Mouse (Mus musculus) urinary bladder, postnatal 4 days (tissue): ENCODE measurements around the gene Rasl11b.

ENCODE experiments used
- DNase-seq, 2 experiments: peaks; one replicate each; pipeline ENCODE4 v3.0.0; 2021 to 2022; ENCODE audit warnings: low spot score in 2 of 2

Rasl11b gene

DNA sequence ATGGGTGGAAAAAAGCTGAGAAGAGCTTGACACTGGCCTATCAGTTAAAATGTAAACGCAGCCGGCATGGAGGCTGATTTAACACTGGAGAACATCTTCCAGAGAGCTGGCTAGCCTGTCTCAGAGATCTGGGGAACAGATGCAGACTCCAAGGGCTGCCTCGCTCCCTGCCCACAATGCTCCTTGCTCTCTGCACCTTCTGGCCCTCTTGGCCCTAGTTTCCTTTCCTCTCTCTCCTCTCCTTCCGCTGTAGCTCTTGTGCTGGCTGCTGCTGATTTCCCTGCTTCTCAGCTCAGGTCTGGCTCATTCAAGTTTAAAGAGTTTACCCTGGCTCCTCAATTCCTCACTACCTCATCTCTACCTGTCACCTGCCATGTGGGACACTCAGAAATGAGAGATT, 14.6 kb downstream of the Rasl11b start:
- DNase-seq = no peak

DNA sequence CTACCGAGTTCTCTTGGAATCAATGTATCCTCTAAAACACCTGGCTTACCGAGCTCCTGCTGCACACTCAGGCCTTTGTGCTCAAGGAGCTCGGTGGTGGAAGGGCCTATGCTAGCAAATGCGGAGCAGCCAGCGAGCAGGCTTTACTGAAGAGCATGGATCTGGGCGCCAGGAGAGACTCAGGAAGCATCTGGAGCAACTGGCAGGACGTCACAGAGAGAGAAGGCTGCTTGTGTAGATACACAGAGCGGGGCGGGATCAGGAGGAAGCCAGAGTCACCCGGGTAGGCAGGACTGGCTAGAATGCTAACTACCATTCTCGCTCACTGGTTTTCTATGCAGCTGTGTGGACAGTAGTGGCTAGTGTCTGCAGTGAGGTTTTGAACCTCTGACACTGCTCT, 16.3 kb downstream of the Rasl11b start:
- DNase-seq = no peak

DNA sequence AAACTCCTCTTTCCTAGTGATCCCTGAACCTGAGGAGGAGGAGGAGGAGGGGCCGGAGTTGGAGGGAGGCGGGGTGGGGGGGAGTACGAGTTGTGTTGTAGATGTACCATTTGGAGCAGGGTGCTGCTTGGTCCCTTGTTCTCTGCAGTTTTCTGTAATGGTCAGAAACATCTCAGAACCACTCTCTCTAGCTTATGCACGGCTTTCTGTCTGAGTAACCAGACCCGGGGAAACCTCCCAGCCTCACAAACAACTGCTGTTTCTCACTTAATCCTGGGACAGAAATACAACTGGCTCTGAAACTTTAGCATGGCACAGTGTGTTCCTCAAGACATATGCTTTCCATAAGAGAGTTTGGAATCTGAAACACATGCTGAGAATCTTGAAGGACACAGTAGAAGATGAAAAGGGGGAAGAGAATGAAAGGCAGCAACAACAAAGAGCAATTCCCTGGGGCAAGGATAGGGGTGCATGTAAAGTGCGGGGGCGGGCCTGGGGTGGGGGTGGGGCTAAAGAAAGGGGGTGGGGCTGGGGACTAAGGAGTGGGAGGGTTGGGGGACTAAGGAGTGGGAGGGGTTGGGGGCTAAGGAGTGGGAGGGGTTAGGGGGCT, 19.5 kb downstream of the Rasl11b start:
- no peak for DNase-seq

DNA sequence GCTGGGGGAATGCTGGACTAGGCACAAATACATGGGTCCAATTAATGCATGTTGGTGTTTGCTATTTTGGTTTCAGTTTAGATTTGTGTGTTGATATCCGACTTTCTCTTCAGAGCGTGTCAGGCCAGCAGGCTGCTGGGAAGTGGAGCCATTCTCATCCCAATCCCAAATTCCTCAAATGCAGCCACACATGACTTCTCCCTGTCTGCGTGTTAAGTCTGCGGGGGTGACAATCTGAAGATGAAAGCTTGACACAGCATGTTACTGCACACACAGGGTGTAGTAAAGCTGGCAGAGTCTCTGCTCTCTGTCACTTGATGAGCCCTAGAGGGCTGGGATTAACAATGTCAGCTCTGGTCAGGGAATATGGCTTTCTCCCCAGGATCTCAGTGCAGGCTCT, 20.0 kb downstream of the Rasl11b start:
- no peak for DNase-seq

DNA sequence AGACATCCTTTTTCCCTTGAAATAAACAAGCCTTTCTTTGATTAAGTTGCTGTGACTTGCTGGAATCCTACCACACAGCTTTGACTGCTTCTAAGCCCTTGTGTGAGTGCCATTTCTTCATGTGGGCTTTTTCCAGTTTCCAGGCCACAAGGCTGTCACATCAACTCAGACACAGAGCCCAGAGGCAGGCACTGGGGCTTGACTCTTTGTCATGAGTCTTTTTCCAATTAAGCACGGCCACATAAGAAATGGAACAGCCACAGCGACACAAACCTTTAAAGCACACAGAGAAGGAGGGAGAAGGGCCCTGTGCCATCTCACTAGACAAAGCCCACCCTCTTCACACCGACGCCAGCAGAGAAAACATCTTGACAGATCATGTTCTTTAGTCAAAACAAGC, 23.4 kb downstream of the Rasl11b start:
- no peak for DNase-seq

DNA sequence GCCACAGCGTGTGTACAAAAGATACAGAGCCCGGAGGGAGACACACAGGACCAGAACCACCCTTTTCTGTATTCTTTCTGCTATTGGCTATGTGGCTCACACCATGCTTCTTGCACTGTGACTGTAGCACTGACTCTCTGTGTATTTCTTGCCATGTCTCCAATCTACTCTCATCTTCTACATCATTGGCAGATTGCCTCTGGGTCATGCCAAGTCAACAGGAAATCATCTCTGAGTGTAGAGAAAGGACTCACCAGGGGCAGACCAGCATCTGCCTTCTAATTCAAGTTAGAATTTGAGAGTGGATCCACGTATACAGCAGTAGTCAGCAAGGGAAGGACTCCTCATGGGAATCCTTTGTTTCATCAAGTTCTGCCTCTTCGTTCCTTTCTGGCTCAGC, 27.5 kb downstream of the Rasl11b start:
- no peak for DNase-seq

DNA sequence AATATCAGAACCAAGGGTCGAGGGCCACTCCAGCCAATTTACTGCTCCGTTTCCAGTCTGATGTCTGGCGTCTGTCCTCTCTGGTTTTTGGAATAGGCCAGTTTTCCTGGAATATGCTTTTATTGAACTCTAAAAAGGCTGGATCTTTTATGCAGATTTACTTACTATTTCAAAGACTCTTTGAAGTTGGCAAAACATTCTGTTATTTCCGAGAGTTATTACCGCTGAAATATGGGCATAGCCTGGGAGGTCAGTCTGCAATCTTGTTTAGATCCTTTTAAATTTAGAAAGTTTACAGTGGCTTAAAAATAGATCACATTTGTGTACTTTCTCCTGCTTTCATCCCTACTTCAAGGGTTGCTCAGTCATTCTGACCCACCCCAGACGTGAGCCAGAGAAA, 29.4 kb downstream of the Rasl11b start:
- no peak for DNase-seq

DNA sequence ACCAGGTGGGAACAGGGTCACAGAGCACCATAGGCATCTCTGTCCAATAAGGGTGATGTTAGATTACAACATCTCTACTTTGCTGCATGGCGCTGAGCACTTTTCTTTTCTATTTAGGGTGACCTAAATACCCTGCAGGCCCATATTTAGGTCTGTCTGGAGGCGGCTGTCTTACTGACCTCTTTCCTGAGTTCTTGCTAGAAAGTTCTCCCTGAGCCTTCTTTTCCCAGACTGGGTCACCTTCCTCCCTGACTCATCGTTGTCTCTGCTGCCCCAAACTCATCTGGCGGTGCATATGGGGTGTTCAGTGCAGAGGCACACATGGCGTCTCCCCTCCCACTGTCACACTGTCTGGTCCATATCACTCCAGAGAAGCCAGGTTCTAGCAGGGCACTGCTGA, 31.1 kb downstream of the Rasl11b start:
- no peak for DNase-seq

DNA sequence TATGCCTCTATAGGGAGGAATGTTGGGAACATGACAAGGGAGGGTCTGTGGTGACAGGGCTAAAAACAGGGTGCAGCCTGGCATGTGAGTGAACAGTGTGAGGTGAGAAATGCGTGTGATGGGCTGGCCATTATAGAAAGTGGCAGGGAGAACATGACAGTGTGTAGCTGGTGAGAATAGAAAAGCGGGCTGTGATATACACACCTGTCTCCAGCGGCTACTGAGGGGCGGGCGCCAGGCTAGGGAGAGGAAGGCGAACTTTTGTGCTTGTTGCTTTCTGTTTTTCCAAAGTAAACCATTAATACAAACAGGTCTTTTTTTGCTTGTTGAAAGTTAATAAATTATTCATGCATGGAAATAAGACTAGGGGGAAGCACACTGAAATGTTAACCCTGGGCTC, 32.3 kb downstream of the Rasl11b start:
- DNase-seq = no peak

DNA sequence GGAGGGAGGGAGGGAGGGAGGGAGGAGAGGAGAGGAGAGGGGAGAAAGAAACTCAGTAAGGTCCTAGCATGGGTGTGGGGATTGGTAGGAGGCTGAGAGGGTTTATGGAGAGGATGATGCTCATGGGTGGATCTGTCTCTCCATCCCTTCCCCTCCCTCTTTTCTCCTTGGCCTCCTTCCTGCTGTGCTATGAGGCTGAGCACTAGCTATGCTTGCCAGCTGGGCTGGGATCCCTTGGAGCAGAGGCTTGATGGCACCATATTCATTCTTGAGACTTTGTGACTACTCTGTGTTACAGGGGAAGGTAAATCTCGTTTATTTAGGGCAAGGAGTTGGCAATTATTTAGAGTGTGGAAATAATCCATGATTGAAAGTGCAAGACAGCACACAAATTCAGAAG, 33.9 kb downstream of the Rasl11b start:
- DNase-seq = no peak

DNA sequence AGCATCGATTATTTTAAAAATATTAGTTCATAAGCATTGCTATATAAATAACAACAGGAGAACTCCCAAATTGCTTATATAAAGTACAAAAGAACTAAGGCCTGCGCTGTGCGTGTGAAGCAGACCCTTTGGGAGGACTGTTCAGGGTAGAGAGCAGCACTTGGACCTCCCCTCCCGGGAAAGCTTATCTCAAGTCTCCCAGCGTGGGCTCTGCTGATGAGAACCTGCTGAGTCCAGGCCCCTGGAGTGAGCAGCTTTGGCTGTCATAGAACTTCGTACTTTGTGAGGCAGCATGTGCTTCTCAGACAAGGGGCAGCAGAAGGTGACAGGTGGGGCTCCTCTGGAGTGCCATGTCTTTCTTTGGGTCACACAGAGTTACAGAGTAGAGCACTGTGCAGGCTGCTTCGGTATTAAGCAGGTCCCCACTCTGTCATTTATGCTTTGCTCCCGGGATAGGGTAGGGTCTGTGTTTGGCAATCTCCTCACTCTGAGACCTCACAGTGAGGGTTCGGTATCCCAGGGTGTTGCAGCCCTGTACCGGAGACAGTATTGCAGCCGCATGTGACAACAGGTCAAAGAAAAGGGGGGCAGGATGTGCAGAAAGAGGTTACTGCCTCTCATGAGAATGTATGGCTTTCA, 34.8 kb downstream of the Rasl11b start:
- DNase-seq = no peak

DNA sequence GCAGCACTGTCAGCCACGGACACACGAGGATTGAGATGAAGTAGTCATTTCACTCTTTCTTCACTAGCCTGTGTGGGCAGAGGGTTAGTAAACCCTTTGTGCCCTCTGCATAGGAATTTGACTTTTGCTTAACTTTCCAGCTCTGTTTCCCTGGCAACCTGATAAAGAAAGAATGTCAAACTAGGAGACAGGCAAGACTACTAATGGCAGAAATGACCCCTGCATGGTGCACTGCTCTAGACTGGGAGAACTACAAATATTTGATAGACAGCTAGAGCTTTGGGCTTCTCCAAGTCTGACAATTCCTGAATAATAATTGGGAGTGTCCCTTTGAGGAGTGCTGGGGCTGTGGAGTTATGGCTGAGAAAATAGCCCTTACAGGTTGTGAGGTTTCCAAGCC, 35.4 kb downstream of the Rasl11b start:
- DNase-seq = no peak

DNA sequence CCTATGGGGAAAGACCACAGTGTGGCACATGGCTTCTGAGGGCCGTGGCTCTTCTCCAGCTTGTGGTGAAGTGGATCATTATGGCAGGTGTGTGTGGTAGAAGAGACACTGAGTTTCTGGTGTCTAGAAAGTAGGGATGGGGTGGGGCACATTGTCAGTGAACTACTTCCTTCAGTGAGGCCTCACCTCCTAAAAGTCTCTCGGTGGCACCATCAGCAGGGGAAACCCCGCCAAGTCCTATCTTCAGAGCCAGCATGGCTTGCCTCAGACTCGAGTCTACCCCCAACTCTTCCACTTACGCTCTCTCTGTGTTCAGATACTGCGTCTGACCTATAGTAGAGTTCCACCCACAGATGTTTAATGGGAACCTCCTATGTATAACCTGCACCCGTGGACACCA, 38.7 kb downstream of the Rasl11b start:
- no peak for DNase-seq

DNA sequence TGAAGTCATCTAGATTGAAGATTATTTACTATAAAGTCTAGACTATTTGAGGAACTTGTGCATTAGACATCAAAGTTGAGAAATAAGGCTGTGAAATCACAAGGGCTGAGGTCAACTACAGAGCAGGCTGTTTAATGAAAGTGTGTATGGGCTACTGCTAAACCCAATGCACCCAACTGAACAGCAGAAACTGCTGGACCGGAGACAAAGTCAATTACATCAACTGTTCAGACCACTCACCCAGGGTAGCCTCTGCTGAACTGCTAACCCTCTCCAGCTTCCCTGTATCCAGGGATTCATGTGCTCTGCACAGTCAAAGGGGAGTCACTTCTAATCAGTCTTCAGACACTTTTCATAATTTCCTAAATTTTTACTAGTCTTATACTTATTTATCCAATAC, 44.3 kb downstream of the Rasl11b start:
- no peak for DNase-seq

DNA sequence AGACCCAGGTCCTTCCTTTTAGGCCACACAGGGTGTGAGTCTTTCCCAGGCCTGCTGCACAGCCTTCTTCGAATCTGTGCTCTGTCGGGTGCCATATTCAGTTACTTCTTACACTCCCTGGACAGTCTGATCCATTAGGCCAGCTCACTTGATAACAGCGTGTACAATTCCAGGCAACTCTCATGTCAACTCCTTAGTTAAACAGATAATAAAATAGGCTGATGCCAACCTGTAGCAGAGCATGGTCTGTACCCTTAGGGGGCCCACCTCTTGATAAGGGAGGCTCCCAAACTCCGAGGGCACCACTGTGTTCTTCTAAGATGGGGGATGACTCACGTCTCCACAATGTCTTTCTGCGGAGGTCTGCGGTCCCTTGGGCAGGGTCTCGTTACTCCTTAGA, 45.2 kb downstream of the Rasl11b start:
- DNase-seq = no peak

DNA sequence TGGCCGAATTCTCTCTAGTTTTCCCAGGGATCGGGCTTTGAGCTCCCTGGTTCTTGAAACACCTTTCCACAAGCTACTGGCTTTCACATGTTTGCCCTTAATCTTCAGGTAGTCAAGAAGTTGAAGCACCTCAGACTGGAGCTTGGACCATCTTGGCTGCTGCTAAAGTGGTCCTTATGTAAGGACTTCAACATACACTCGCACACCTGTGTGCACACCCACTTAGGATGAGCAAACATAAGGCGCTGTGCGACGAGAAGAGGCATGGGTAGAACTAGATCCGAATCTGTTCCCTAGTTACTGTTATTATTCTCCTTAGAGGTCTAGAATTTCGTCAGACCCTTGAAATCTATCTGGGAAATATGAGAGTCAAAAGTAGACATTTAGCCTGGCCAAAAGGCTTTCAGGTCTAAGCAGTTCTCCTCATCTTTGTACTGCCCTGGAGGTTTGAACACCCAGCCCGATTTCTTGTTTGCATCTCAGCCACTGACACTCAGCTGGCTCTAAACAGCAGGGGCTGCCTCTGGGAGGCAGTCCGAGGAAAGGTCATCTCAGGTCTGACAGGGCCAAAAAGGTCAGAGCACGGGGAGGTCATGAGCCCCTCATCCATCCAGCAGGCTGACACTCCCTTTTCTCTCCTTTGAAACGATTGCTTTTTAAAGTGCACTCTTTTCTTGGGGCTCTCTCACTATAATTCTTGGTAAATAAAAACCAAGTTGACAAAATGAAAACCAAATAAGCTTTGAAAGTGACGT, 46.0 kb downstream of the Rasl11b start:
- DNase-seq = no peak

DNA sequence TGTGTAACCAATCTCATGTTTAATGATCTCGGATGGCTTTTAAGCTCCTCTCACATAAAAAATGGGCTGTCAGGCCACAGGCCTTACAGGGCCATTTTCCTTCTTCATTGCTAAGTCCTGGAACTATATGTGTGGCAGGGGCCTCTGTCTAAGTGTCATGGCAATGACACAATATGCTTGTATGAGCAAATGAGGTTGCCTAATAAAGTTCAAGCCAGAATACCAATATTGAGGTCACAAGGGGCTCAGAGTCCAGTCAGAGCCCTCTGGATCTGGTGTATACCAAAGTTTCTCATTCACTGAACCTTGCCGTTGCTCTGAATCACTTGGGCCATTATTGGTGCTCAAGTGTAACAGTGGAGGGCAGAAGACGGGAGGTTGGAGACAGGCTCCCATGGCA, 47.6 kb downstream of the Rasl11b start:
- no peak for DNase-seq

DNA sequence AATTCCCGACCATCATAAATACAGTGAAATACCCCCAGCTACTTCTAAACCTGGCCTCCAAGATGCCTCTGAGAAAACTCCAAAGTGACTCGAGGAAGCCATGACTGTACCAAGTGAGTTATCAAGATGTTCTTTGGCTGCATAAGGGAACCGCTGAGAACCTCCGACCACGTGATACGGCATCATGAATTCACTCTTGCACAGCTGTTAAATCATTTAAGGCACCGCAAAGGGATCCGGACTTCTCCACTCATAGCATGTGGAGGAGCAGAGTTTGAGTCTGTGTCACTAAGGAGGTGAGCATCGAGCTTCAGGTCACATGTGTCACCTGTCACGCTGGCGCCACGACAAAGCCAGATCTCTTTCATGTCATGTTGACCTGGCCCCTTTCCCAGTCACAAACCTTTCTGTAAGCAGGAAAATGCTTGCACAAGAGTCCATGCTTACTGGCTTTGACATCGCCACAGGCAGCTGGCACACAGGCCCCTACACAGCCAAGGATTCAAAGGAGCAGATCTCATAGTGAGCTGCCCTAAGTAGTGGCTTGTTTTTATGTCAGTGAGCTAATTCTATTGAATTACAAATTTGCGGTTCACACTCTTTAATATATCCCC, 49.4 kb downstream of the Rasl11b start:
- DNase-seq = no peak

DNA sequence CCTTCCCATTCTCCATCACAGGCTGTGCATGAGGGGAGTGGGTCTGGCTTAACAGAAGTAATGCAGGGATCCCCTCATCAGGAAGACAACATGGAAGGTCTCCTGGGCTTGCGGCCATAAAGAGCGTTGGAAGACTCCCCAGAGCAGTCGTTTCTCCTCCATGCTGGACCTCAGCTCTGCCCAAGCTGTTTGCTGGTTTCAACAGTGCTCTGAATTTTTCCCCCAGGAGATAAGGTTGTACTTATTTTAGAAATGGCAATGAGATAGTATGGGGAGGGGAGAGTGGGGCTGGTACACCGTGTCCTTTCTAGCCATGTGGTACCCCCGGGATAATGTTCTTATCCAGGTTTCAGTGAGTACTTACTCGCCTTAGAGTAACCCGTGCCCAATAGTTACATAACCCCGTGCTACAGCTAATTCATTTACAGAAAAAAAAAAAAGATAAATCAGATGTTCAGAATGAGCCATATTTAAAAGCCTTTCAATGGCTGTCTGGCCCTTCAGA, 50.6 kb downstream of the Rasl11b start:
- DNase-seq = no peak

DNA sequence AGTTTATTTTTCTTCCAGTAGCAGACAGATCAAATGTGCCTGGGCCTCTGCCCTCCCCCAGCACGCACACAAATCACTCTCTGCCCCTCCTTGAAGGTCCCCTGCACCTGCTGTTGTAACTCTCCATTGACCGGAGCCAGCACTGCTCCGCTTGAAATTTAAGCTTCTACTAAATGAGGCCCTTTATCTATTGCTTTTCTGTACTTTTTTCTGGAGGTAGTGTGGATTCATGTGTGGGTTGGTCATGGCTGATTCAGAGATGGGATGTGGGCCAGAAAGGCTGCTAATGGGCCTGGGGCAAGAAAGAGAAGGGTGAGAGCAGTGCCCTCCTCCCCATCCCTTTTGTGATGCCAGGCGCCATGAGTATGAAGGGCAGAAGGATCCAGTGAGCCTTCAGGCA, 51.4 kb downstream of the Rasl11b start:
- DNase-seq = no peak

DNA sequence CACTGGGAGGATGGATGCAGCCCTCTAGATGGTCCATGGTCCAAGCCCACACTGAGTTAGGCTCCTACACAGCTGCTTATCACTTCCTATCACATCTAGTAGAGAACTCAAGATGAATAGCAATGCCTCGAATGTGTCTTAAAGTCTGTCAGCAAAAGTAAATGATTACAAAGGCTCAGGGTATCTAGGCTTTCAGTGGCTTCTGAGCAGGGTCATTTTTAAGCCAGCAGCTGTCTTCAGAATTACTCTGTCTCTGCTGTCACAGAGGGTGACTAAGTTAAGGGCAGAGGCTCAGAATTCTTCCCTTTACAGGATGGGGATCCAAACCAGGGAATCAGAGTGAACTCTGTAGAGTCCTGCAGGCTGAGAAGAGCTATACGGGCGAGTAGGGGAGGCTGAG, 51.9 kb downstream of the Rasl11b start:
- DNase-seq = no peak
